Mouse (Mus musculus) forebrain, embryonic 16.5 days (tissue): ENCODE measurements at regions not wholly inside any gene's neighbourhood (a gene's known extent, or its start where the extent isn't known, plus 50 kb on each side); places are given as distances from the start of the nearest gene placed in this dataset.
"Not testable (repeated sequence)": the region's sequence is repeated elsewhere in the genome, so short reads cannot be mapped to it uniquely, and the experiment has no call there.

ENCODE experiments used
- ATAC-seq: fragments of 200-750 bp; cut with Nextera tagmentation; 2 replicates; pipeline ENCODE4 v1.8.0; 2017; ENCODE audit warnings: mild to moderate bottlenecking, moderate library complexity
- H3K27ac ChIP-seq: fragments of 300-500 bp; sonication (generic); 2 replicates; pipeline ENCODE4 v1.5.1; 2014; ENCODE audit warnings: low read length, control low read depth
- H3K27me3 ChIP-seq: fragments of 300-500 bp; sonication (generic); replicated peaks from 2 replicates; pipeline ENCODE4 v1.6.1; 2014; ENCODE audit warnings: low read length; ENCODE audit not compliant: control insufficient read depth, insufficient read depth
- H3K36me3 ChIP-seq: fragments of 300-500 bp; sonication (generic); 2 replicates; pipeline ENCODE4 v1.6.1; 2014; ENCODE audit not compliant: control insufficient read depth, insufficient read depth
- H3K4me1 ChIP-seq: fragments of 300-500 bp; sonication (generic); replicated peaks from 2 replicates; pipeline ENCODE4 v1.6.1; 2014; ENCODE audit warnings: low read length; ENCODE audit not compliant: control insufficient read depth, insufficient read depth
- H3K4me2 ChIP-seq: fragments of 300-500 bp; sonication (generic); 2 replicates; pipeline ENCODE4 v1.6.1; 2014; ENCODE audit warnings: mild to moderate bottlenecking, low read length, control low read depth
- H3K4me3 ChIP-seq: fragments of 300-500 bp; sonication (generic); replicated peaks from 2 replicates; pipeline ENCODE4 v1.5.1; 2014; ENCODE audit warnings: mild to moderate bottlenecking, low read length, control low read depth
- H3K9ac ChIP-seq: fragments of 300-500 bp; sonication (generic); replicated peaks from 2 replicates; pipeline ENCODE4 v1.6.1; 2014; ENCODE audit warnings: low read depth, low read length, control low read depth
- H3K9me3 ChIP-seq: fragments of 300-500 bp; sonication (generic); 2 replicates; pipeline ENCODE4 v1.6.1; 2016; ENCODE audit warnings: low read length; ENCODE audit not compliant: control insufficient read depth
- WGBS: fragments of 180-500 bp; shearing (Covaris S2); extraction: QIAGEN DNeasy Blood & Tissue Kit; methylation state at CpG from one replicate; pipeline ENCODE4 v1.1.7; 2014; 5-methylcytosine and 5-hydroxymethylcytosine counted together

DNA sequence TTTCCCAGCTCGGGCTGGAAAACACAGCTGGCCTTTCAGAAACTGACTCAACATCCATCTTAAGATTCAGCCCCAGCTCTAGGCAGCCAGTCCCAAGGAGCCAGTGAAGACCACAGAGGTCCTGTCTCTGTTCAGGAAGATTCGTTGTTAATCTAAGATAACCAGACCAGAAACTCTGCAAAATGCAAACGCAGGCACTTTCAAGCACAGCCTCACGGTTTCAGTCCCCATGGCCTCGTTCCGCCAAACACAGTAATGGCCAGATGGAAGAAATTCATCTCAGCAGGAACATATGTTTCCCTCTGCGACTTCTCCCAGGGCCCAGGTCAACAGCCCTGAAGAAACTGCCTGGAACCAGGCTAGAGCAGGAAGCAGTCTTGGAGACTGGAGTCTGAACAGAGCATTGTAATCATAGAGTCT is 121.7 kb upstream of the Haao start:
- H3K27ac ChIP-seq, result no peak overlapping the region

DNA sequence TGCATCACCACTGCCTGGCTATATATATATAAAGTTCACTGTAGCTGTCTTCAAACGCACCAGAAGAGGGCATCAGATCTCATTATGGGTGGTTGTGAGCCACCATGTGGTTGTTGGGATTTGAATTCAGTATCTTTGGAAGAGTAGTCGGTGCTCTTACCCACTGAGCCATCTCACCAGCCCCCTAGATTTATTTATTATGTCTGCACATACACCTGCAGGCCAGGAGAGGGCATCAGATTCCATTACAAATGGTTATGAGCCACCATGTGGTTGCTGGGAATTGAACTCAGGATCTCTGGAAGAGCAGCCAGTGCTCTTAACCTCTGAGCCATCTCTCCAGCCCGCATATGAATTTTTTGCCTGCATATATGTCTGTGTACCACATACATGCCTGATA is 120.4 kb upstream of the Haao start:
- H3K4me1 ChIP-seq, H3K36me3 ChIP-seq, H3K4me3 ChIP-seq, H3K27me3 ChIP-seq, H3K4me2 ChIP-seq, H3K9me3 ChIP-seq, H3K9ac ChIP-seq, ATAC-seq, H3K27ac ChIP-seq: not testable (repeated sequence)
- WGBS, result 88% methylated on average over 3 of the region's 3 CpGs

More for the DNA sequence above, 121.7 kb upstream of the Haao start:
- no peak overlapping the region for H3K4me3 ChIP-seq
- H3K36me3 ChIP-seq, result no peaks in the 10 kb centered on the region
- H3K9ac ChIP-seq, result no peak overlapping the region
- H3K4me2 ChIP-seq, result no peak overlapping the region
- no peaks in the 10 kb centered on the region for H3K27me3 ChIP-seq
- no peak for ATAC-seq
- WGBS, result 69% methylated on average over 7 of the region's 7 CpGs
- peaks cover 4% of the 10 kb centered on the region; the same call in 1 of the 2 replicates for H3K9me3 ChIP-seq
- H3K4me1 ChIP-seq, result peaks cover 6% of the 10 kb centered on the region; the same call in 1 of the 2 replicates

DNA sequence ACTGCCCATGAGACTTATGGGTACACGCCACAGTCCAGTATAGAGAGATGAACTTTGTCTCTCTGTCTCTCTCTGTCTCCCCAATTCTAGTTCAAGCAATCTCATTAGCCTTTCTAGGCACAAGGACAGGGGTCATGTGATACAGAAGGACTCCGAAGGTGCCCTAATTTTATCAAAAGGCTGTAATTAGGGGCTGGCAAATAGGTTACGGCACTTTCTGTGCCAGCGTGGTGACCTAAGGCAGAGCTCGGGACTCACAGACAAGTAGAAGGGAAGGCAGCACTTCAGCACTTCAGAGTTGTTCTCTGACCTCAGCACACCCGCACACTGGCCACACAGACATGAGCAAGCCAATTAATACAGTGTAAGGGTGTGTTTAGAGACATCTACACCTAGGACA is 119.2 kb upstream of the Haao start:
- WGBS, result 78% methylated on average over 6 of the region's 6 CpGs
- ATAC-seq, result no peak

DNA sequence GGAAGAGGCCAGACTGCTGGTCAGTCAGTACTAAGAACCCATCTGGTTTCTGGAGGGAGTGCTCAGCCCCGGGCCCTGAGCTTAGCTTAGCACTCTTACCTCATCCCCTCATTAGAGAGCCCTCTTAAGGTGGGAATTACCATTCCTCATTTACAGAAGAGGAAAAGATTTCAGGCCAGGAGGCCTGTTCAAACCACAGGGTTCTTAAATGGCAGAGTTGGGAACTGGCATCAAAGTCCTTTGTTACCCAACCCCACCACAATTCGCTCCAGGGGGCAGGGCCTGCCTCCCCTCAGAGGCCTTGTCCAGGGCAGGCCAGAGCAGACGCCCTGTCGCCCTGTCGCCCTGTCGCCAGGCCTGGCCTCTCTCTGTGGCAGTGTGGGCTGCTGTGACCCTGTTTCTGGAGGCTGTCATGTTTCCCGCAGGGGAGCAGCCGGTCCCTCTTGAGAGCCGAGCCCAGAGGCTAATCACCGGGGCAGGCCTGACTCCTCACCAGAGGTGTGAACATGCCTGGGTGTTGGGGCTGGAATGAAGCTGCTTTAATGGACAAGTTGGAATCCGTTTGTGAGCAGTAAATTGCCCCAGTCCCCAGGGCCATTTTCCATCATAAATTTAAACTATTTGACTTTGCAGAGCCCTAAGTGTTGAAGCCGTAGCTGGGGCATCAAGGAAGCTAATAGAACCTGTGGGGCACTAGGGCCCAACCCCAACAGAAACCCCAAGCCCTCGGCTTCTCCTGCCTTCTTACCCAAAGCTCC is 116.9 kb upstream of the Haao start:
- Histone ChIP-seq H3K9ac (no peak overlapping the region), H3K4me2 (no peak overlapping the region), H3K4me3 (no peak overlapping the region), H3K9me3 (peaks cover 4% of the 10 kb centered on the region; the same call in 1 of the 2 replicates), H3K36me3 (no peaks in the 10 kb centered on the region), H3K4me1 (peaks cover 6% of the 10 kb centered on the region), H3K27ac (no peak overlapping the region), H3K27me3 (no peaks in the 10 kb centered on the region)
- peak; percentile 36; the same call in 1 of the 2 replicates for ATAC-seq
- 33% methylated on average over 13 of the region's 13 CpGs for WGBS

More for the DNA sequence above, 119.2 kb upstream of the Haao start:
- Histone ChIP-seq H3K9me3 (peaks cover 4% of the 10 kb centered on the region; the same call in 1 of the 2 replicates), H3K9ac (no peak overlapping the region), H3K4me1 (peaks cover 8% of the 10 kb centered on the region), H3K4me3 (no peak overlapping the region), H3K27ac (no peak overlapping the region), H3K27me3 (no peaks in the 10 kb centered on the region), H3K4me2 (no peak overlapping the region), H3K36me3 (no peaks in the 10 kb centered on the region)

DNA sequence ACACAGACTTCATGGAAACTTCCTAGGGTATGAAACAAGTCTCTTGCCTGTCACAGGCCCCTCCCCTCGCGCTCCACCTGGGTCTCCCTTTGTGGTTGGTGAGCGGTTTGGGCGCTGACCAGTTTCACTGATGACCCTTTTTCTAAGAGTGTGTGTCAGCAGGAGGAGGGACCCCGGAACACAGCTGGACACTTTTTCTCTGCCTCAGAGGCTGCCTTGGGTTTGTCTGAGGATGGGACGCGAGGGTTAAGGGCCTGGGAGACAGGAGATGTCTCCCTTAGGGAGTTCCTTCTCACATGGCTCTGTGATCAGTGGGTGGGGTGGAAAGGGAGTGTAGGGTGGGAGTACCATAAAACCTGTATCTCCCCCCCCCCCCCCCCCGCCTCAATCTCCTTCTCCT is 115.8 kb upstream of the Haao start:
- H3K4me3 ChIP-seq, result no peak overlapping the region
- H3K27ac ChIP-seq, result no peak overlapping the region
- H3K36me3 ChIP-seq, result no peaks in the 10 kb centered on the region
- H3K27me3 ChIP-seq, result no peaks in the 10 kb centered on the region
- H3K4me1 ChIP-seq, result peaks cover 13% of the 10 kb centered on the region
- no peak for ATAC-seq
- no peak overlapping the region for H3K4me2 ChIP-seq
- H3K9me3 ChIP-seq, result peaks cover 4% of the 10 kb centered on the region; the same call in 1 of the 2 replicates
- no peak overlapping the region for H3K9ac ChIP-seq
- WGBS, result 67% methylated on average over 8 of the region's 8 CpGs

DNA sequence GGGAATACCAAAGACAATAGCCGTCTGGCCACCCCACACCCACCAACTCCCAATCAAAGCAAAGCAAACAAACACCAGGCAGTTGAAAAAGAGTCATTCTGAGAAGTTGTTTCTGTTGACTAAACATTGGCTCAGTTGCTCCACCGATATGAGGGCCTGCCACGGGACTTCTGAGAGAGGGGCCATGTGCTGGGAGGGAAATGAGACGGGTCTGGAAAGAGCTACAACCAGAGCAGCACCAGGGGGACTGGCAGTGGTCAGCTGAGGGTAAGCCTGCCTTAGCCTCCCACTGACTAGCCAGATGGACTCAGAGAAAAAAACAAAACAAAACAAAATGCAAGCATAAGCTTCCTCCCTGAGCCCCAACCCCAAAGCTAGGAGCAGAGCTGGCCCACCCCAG is 115.1 kb upstream of the Haao start:
- no peaks in the 10 kb centered on the region for H3K27me3 ChIP-seq
- no peak overlapping the region for H3K9ac ChIP-seq
- peaks cover 13% of the 10 kb centered on the region for H3K4me1 ChIP-seq
- H3K4me3 ChIP-seq, result no peak overlapping the region
- 32% methylated on average over 4 of the region's 4 CpGs for WGBS
- H3K27ac ChIP-seq, result no peak overlapping the region
- H3K4me2 ChIP-seq, result no peak overlapping the region
- ATAC-seq, result no peak
- H3K36me3 ChIP-seq, result no peaks in the 10 kb centered on the region
- peaks cover 4% of the 10 kb centered on the region; the same call in 1 of the 2 replicates for H3K9me3 ChIP-seq

DNA sequence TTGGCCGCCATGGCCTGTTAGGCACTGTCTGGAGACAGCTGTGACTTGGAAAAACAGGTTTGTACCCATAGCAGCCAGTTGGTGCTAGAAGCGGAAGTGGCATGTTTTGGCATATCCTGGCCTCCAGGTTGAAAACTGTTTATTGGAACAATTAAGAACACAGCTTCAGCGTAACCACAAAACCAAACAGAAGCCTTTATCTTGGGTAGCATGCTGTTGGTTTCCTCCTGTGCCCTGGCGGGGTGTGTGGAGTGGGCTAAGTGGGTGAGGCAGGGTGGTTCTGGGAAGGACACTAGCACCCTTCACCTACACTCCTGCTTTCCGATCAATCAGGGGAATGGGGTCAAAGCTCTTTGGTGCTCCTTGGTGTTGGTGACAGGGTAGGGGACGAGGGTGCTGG is 114.4 kb upstream of the Haao start:
- Histone ChIP-seq H3K36me3 (no peaks in the 10 kb centered on the region), H3K27me3 (no peaks in the 10 kb centered on the region), H3K4me2 (no peak overlapping the region), H3K9me3 (peaks cover 4% of the 10 kb centered on the region; the same call in 1 of the 2 replicates), H3K4me3 (no peak overlapping the region), H3K27ac (no peak overlapping the region), H3K9ac (no peak overlapping the region), H3K4me1 (peaks cover 13% of the 10 kb centered on the region)
- 89% methylated on average over 6 of the region's 6 CpGs for WGBS
- no peak for ATAC-seq

DNA sequence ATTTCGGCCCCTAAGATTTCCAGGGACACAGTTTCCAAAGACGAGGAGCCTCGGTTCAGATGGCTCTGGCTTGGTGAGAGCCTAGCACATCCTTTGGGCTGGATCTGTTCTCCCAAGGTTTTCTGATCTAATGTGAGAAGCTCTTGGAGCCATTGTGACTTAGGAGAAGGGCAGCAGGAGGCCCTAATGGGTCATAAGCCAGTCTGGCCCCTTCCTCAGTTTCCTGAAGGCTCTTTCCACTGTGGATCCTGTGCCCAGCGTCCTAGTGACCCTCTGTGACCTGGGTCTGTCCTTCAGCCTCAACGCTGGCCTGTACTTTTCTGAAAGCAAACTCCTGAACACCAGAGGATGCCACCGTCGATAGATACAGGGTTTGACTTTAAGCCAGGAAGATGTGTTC is 113.1 kb upstream of the Haao start:
- no peak overlapping the region for H3K4me3 ChIP-seq

DNA sequence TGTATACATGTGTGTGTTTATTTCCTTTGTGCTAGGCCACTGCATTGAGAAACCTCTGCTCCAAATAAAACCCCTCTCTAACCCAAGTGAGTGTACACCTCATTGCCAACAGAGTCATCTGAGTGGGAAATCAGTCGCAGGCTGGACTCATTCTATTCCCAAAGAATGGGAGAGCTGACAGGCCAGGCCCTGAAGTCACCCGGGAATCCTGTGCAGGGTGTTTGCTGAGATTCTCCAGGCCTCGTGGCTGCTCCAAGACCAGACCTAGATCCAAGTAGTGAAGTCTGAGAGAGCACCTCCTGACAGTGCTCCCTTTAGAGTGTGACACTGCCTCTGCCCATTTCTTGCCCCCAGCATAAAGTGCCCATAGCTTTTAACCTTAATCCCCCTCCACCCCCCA is 112.4 kb upstream of the Haao start:
- H3K4me3 ChIP-seq, result no peak overlapping the region
- 68% methylated on average over 3 of the region's 3 CpGs for WGBS
- H3K9me3 ChIP-seq, result no peaks in the 10 kb centered on the region
- H3K9ac ChIP-seq, result no peak overlapping the region
- H3K4me1 ChIP-seq, result peaks cover 15% of the 10 kb centered on the region
- no peaks in the 10 kb centered on the region for H3K27me3 ChIP-seq
- no peak for ATAC-seq
- no peak overlapping the region for H3K27ac ChIP-seq
- no peak overlapping the region for H3K4me2 ChIP-seq
- no peaks in the 10 kb centered on the region for H3K36me3 ChIP-seq

More for the DNA sequence above, 113.1 kb upstream of the Haao start:
- no peaks in the 10 kb centered on the region for H3K36me3 ChIP-seq
- peaks cover 3% of the 10 kb centered on the region; the same call in 1 of the 2 replicates for H3K9me3 ChIP-seq
- H3K27ac ChIP-seq, result no peak overlapping the region
- ATAC-seq, result no peak
- H3K9ac ChIP-seq, result no peak overlapping the region
- 85% methylated on average over 7 of the region's 7 CpGs for WGBS
- H3K4me2 ChIP-seq, result no peak overlapping the region
- H3K4me1 ChIP-seq, result peaks cover 13% of the 10 kb centered on the region
- H3K27me3 ChIP-seq, result no peaks in the 10 kb centered on the region
